Mouse (Mus musculus): ENCODE results near the gene Spata48.

- no peak for TF ChIP-seq CTCF (conservative IDR thresholded peaks at IDR 0.05; ENCODE audit: insufficient read depth, insufficient read length, low read depth, low read length)
- no peak for TF ChIP-seq POLR2A (IDR thresholded peaks at IDR 0.05; ENCODE audit: low read depth, low read length)
Observed at GRCm38 (mm10) chr11:11414188-11414587, 47.7 kb upstream of the Spata48 start.
